ENCODE assay signal across 22 mouse cellular contexts in the genomic region with DNA sequence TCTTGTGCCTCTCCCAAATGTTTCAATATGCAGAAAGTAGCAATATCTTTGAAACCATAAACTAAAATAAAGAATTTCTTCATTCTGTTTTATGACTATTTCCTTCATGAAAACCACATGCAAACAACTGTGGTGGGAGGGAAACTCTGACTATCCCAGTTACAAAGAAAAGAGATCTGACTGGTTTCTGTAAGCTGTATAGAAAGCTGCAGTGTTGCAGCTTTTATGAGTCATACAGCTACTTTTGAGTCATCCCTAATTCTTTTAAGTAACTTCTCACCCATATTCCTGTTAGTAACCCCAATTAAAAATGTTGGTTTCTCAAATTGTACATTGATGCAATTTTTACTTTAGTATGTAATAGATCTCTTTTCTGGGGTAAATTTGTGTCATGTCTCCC. TPM values are rescaled to one million over a fixed set of nuclear protein-coding genes. Genes with fewer than 3 reads are reported as not detected.
A peak's percentile ranks its signal among the peaks of the same experiment; 100 is the strongest.
DNase-seq lines count a peak whose midpoint lies in the region; ATAC-seq and TF ChIP-seq lines count a peak whose summit lies in the region.
"Had no signal": no experiment of that assay in that cellular context is flagged by ENCODE, and none has a peak within 500 bp of the region (broad histone marks: within the 10 kb centered on the region; RNA-seq: fewer than 3 reads in every experiment).

No protein-coding gene starts in this region.

- H3K79me2 ChIP-seq in C2C12 (ENCODE audit: control insufficient read depth, insufficient read depth) (no peaks in the 10 kb centered on the region), MEL (ENCODE audit: control insufficient read depth, insufficient read depth, low read length, poor library complexity) (no peaks in the 10 kb centered on the region)

- no peak for TF ChIP-seq POLR2A in MEL (IDR thresholded peaks at IDR 0.05; ENCODE audit: control insufficient read depth in 1 of 2, insufficient read depth in 1 of 2, low read depth in 1 of 2, low read length in 2 of 2, poor library complexity in 1 of 2)

- no peak overlapping the region for H3K27ac ChIP-seq in MEL (ENCODE audit: control insufficient read depth, low read depth, low read length)
- H3K27ac ChIP-seq: forebrain, embryonic 13.5 days; heart, embryonic 15.5 days; hindbrain, embryonic 13.5 days; limb, embryonic 10.5 days; liver, embryonic 15.5 days; midbrain, embryonic 12.5 days had no signal

- TF ChIP-seq CTCF in C2C12 (IDR thresholded peaks at IDR 0.05; ENCODE audit: control insufficient read depth, insufficient read depth, insufficient read length) (no peak), MEL (IDR thresholded peaks at IDR 0.05 in 2 of 3, conservative IDR thresholded peaks at IDR 0.05 in 1 of 3; ENCODE audit: control insufficient read depth in 1 of 3, insufficient read depth in 1 of 3, low read depth in 2 of 3, low read length in 3 of 3, poor library complexity in 1 of 3, severe bottlenecking in 1 of 3) (no peak)

- ATAC-seq in common myeloid progenitor, adult 5-6 weeks (replicated peaks; ENCODE audit: low read depth, poor library complexity, severe bottlenecking) = 0 out of 2 replicates have a peak, but pooled peaks have one; percentile 19
- peak; percentile 52 for ATAC-seq in megakaryocyte progenitor cell, adult 5-6 weeks (replicated peaks; ENCODE audit: poor library complexity)
- ATAC-seq: forebrain, embryonic 13.5 days had no signal

- H3K4me3 ChIP-seq in C2C12 (ENCODE audit: insufficient read depth, poor library complexity, severe bottlenecking) = no peak overlapping the region
- H3K4me3 ChIP-seq in MEL (ENCODE audit: control insufficient read depth in 1 of 2, insufficient read depth in 1 of 2, low read depth in 2 of 2, low read length in 2 of 2) = no peak overlapping the region
- H3K4me3 ChIP-seq: forebrain, embryonic 13.5 days; heart, embryonic 15.5 days; hindbrain, embryonic 13.5 days; limb, embryonic 10.5 days; liver, embryonic 15.5 days; midbrain, embryonic 12.5 days had no signal

- TF ChIP-seq RAD21 in MEL (IDR thresholded peaks at IDR 0.05; ENCODE audit: low read depth, low read length) = no peak

- TF ChIP-seq EP300 in MEL (IDR thresholded peaks at IDR 0.05; ENCODE audit: low read depth in 1 of 2, low read length in 2 of 2) = no peak

- H3K36me3 ChIP-seq in C2C12 (ENCODE audit: control insufficient read depth, insufficient read depth) = no peaks in the 10 kb centered on the region
- no peaks in the 10 kb centered on the region for H3K36me3 ChIP-seq in MEL (ENCODE audit: control insufficient read depth in 1 of 2, insufficient read depth in 2 of 2, low read length in 2 of 2)
- H3K36me3 ChIP-seq: heart, embryonic 15.5 days; hindbrain, embryonic 13.5 days; limb, embryonic 10.5 days; liver, embryonic 15.5 days; midbrain, embryonic 12.5 days had no signal

- H3K4me1 ChIP-seq in MEL (ENCODE audit: control insufficient read depth in 1 of 2, insufficient read depth in 2 of 2, low read length in 2 of 2) = no peaks in the 10 kb centered on the region
- H3K4me1 ChIP-seq: forebrain, embryonic 13.5 days; heart, embryonic 15.5 days; hindbrain, embryonic 13.5 days; limb, embryonic 10.5 days; liver, embryonic 15.5 days; midbrain, embryonic 12.5 days had no signal

- no peak overlapping the region for H3K9ac ChIP-seq in MEL (ENCODE audit: control insufficient read depth, low read depth, low read length, poor library complexity, severe bottlenecking)
- H3K9ac ChIP-seq: forebrain, embryonic 13.5 days; heart, embryonic 15.5 days; hindbrain, embryonic 13.5 days; liver, embryonic 15.5 days; midbrain, embryonic 12.5 days had no signal

- no peaks in the 10 kb centered on the region for H3K9me3 ChIP-seq in MEL (replicated peaks; ENCODE audit: insufficient read depth, low read length)
- H3K9me3 ChIP-seq: forebrain, embryonic 13.5 days; heart, embryonic 15.5 days; hindbrain, embryonic 13.5 days; limb, embryonic 10.5 days; liver, embryonic 15.5 days; midbrain, embryonic 12.5 days had no signal

- intact Hi-C loops in left cerebral cortex, postnatal 4 days (cut with DNase I) = no loop called here
- intact Hi-C loops in gastrocnemius, postnatal 14 days (cut with DNase I; ENCODE audit: low total_unique reads) = no loop called here

- DNase-seq in MEL (ENCODE audit: low read depth, low spot score) = peak; percentile 1
- no peak for DNase-seq in left cerebral cortex, postnatal 4 days
- no peak for DNase-seq in gastrocnemius, postnatal 14 days
- DNase-seq in right cerebral cortex, postnatal 25 days = no peak
- DNase-seq in kidney, postnatal 4 days = no peak
- DNase-seq: cerebellum, adult 18-20 months; cerebellum, postnatal 25 days; gastrocnemius, postnatal 10 days; heart, postnatal 36 days; kidney, adult 9 months; kidney, postnatal 36 days; layer of hippocampus, adult 9-11 months; liver had no signal

- no peaks in the 10 kb centered on the region for H3K79me3 ChIP-seq in C2C12 (ENCODE audit: low read depth)

- no peak overlapping the region for H3ac ChIP-seq in C2C12 (ENCODE audit: control insufficient read depth, insufficient read length, low read depth)

- no peaks in the 10 kb centered on the region for H3K27me3 ChIP-seq in C2C12 (ENCODE audit: control insufficient read depth, insufficient read depth, insufficient read length)
- H3K27me3 ChIP-seq in MEL (ENCODE audit: control insufficient read depth in 1 of 2, insufficient read depth in 2 of 2, low read length in 2 of 2) = no peaks in the 10 kb centered on the region; a peak in 1 of 4 replicates
- H3K27me3 ChIP-seq: forebrain, embryonic 13.5 days; heart, embryonic 15.5 days; hindbrain, embryonic 13.5 days; liver, embryonic 15.5 days; midbrain, embryonic 12.5 days had no signal

TF ChIP-seq in C2C12, 6 proteins besides CTCF, POLR2A, EP300 and RAD21:
- TF ChIP-seq CEBPB (IDR thresholded peaks at IDR 0.05; ENCODE audit: low read depth) = peak; percentile 22
- no peak for TF ChIP-seq MAX (IDR thresholded peaks at IDR 0.05)

TF ChIP-seq in MEL, 35 proteins besides CTCF, POLR2A, EP300 and RAD21:
- no peak for TF ChIP-seq NELFE (IDR thresholded peaks at IDR 0.05; ENCODE audit: low read depth, low read length)
- no peak for TF ChIP-seq ZKSCAN1 (IDR thresholded peaks at IDR 0.05; ENCODE audit: low read depth, low read length)
- no peak for TF ChIP-seq TBP (IDR thresholded peaks at IDR 0.05; ENCODE audit: low read depth, low read length)
- TF ChIP-seq USF2 (IDR thresholded peaks at IDR 0.05; ENCODE audit: borderline replicate concordance in 1 of 2, insufficient read depth in 1 of 2, low read depth in 1 of 2, low read length in 2 of 2) = no peak
- no peak for TF ChIP-seq MYB (IDR thresholded peaks at IDR 0.05; ENCODE audit: low read depth, low read length)
- TF ChIP-seq UBTF (IDR thresholded peaks at IDR 0.05; ENCODE audit: borderline replicate concordance, insufficient read depth, low read depth, low read length) = no peak
- no peak for TF ChIP-seq ELF1 (IDR thresholded peaks at IDR 0.05; ENCODE audit: low read depth, low read length)
- no peak for TF ChIP-seq CHD1 (IDR thresholded peaks at IDR 0.05; ENCODE audit: low read depth, low read length)
- TF ChIP-seq KAT2A (conservative IDR thresholded peaks at IDR 0.05; ENCODE audit: low read depth, low read length) = no peak
- no peak for TF ChIP-seq ZMIZ1 (IDR thresholded peaks at IDR 0.05; ENCODE audit: low read depth, low read length)
- no peak for TF ChIP-seq SMC3 (IDR thresholded peaks at IDR 0.05; ENCODE audit: low read depth, low read length)
- TF ChIP-seq GATA1 (IDR thresholded peaks at IDR 0.05; ENCODE audit: low read depth, low read length) = no peak
- no peak for TF ChIP-seq JUND (IDR thresholded peaks at IDR 0.05; ENCODE audit: low read depth, low read length)

RNA-seq across cellular contexts. Expression of a gene that starts 25.0 kb away (rescaled TPM):
- polyA plus RNA-seq in C2C12 (2012; fragmentation: generic; extraction: Trizol) (not detected), MEL (2012; ENCODE audit: insufficient read depth in 1 of 2, insufficient read length in 2 of 2, low read depth in 1 of 2, low replicate concordance in 2 of 2, missing spikeins in 1 of 2) (under 1 TPM in 1 of 2 experiments, not detected in 1; 0.68 TPM)
- total RNA-seq in MEL (2012; rRNA removed) = 0.04 TPM in 1 of 2 replicates, not detected in the other
- 0.37 and 0.53 TPM in 2 replicates for total RNA-seq in common myeloid progenitor, adult 5-6 weeks (2017)
- 0.39 and 3.8 TPM in 2 replicates for total RNA-seq in megakaryocyte progenitor cell, adult 5-6 weeks (2015)
- total RNA-seq in megakaryocyte progenitor cell, adult 5-6 weeks (2017) = 0.54 and 0.87 TPM in 2 replicates
- total RNA-seq in left cerebral cortex, postnatal 4 days (2021) = 1 to 10 TPM; 2.4 to 2.8 TPM
- under 1 TPM; 0.11 to 0.47 TPM for total RNA-seq in gastrocnemius, postnatal 14 days (2021)

RNA-seq across cellular contexts. Expression of a gene that starts 44.6 kb away (rescaled TPM):
- polyA plus RNA-seq in C2C12 (2012; fragmentation: generic; extraction: Trizol) = not detected
- 6.2 and 10.8 TPM in 2 replicates for total RNA-seq in MEL (2012; rRNA removed)
- 1 to 10 TPM in 1 of 2 experiments, not detected in 1; 4.1 TPM for polyA plus RNA-seq in MEL (2012; ENCODE audit: insufficient read depth in 1 of 2, insufficient read length in 2 of 2, low read depth in 1 of 2, low replicate concordance in 2 of 2, missing spikeins in 1 of 2)
- total RNA-seq in common myeloid progenitor, adult 5-6 weeks (2017) = 47.1 and 48.6 TPM in 2 replicates
- 75.3 and 101 TPM in 2 replicates for total RNA-seq in megakaryocyte progenitor cell, adult 5-6 weeks (2015)
- 102 and 119 TPM in 2 replicates for total RNA-seq in megakaryocyte progenitor cell, adult 5-6 weeks (2017)
- under 1 TPM in 1 of 2 experiments, not detected in 1; 0.16 TPM for total RNA-seq in left cerebral cortex, postnatal 4 days (2021)
- total RNA-seq in gastrocnemius, postnatal 14 days (2021) = 1 to 10 TPM in 1 of 2 experiments, under 1 TPM in 1; 0.78 to 1.2 TPM
